Mouse (Mus musculus) thymus, adult 2 months (tissue): ENCODE data around the gene Armc5. TPM values are rescaled to one million over a fixed set of nuclear protein-coding genes. Genes with fewer than 3 reads are reported as not detected.

Experiments used
- DNase-seq: peaks from one replicate; pipeline ENCODE4 v3.0.0; 2021
- H3K27ac ChIP-seq: fragments of 200-500 bp; 2 replicates; pipeline ENCODE4 v1.5.1; 2012; ENCODE audit warnings: low read length, control low read depth; ENCODE audit not compliant: control insufficient read depth, insufficient read depth
- H3K27me3 ChIP-seq: fragments of 200-500 bp; 2 replicates; pipeline ENCODE4 v1.6.1; 2012; ENCODE audit warnings: mild to moderate bottlenecking, low read length, moderate library complexity, mixed read lengths; ENCODE audit not compliant: control insufficient read depth, insufficient read depth
- H3K36me3 ChIP-seq: fragments of 200-500 bp; 2 replicates; pipeline ENCODE4 v1.6.1; 2012; ENCODE audit warnings: mild to moderate bottlenecking, low read length, moderate library complexity; ENCODE audit not compliant: control insufficient read depth, insufficient read depth
- H3K4me1 ChIP-seq: fragments of 200-500 bp; replicated peaks from 2 replicates; pipeline ENCODE4 v1.6.1; 2012; ENCODE audit warnings: low read length; ENCODE audit not compliant: control insufficient read depth, insufficient read depth
- H3K4me3 ChIP-seq: fragments of 200-500 bp; 2 replicates; pipeline ENCODE4 v1.5.1; 2012; ENCODE audit warnings: mild to moderate bottlenecking, low read length, control low read depth, moderate library complexity; ENCODE audit not compliant: control insufficient read depth, insufficient read depth
- CTCF ChIP-seq: fragments of 200-500 bp; IDR thresholded peaks from 2 replicates; pipeline ENCODE4 v1.5.1; 2012; ENCODE audit warnings: mild to moderate bottlenecking, control low read depth, low read length, moderate library complexity, borderline replicate concordance; ENCODE audit not compliant: control insufficient read depth, poor library complexity, insufficient read depth; ENCODE audit errors: extremely low read depth
- POLR2A ChIP-seq: fragments of 200-500 bp; IDR thresholded peaks from 2 replicates; pipeline ENCODE4 v1.6.1; 2012; ENCODE audit warnings: mild to moderate bottlenecking, low read length, control low read depth, moderate library complexity; ENCODE audit not compliant: control insufficient read depth, poor library complexity, insufficient read depth; ENCODE audit errors: extremely low read depth
- WGBS: fragments of 180-500 bp; shearing (Covaris S2); methylation state at CpG from one replicate; pipeline ENCODE4 v1.1.7; 2018; 5-methylcytosine and 5-hydroxymethylcytosine counted together
- polyA plus RNA-seq: library from polyadenylated mRNA; depleted of rRNA; stranded (reverse); fragments of >200 nt; gene quantifications from 2 replicates; pipeline ENCODE4 v1.2.3, GENCODE M21; 2012; rRNA removed

The Armc5 gene
- polyA plus RNA-seq, 1 experiment, result 68.6 TPM

DNA sequence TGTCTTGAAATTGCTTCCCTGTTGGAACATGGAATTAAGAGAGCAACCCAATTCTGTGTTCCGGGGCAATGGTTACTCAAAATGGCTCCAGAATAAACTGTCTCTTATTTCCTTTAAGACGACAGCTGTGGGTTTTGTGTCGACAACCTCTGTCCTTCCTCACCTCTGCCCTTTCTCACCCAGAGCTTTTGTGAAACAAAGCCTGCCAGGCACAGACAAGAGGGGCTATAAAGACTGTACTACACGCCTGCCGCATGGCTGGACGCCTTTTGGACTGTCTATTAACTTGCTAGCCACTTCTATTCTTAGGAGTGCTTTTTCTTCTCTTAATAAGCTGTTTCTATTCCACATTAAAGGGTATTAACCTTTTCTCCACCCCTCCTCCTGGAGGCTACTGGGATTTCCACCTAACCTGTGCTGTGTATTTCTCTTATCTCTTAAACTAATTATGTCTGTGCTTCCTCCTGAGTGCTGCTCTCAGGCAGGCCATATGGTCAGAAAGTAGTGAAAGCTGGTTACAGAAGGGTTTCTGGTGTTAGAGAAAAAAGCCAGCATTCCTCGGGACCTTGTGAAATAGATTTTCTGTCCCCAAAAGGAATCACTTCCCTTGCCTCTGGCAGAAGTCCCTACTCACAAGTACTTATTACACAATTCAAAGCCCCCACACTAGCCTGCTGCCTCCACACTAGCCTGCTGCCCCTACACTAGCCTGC, 45.5 kb downstream of the Armc5 start:
- 94% methylated on average over 7 of the region's 7 CpGs for WGBS

DNA sequence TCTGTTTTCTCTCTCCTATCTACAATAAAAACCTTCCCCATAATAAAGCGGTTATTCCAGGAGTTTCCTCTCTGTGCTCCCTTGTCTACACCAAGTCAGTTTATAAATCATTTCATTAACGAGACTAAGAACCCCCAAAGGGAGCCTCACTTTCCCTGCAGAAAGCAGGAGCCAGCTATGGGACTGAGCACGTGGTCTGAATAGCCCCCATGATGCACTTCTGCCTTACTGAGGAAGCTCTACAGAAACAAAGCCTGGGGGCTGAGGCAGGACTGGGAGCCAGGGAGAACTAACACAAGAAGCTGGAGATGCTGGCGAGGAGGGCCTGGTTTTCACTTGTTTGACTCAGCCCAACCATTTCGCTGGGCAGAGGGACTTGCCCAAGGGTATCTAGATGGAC, 46.9 kb downstream of the Armc5 start:
- Histone ChIP-seq H3K4me3 (no peak overlapping the region), H3K36me3 (peaks cover 6% of the 10 kb centered on the region), H3K27me3 (no peaks in the 10 kb centered on the region), H3K4me1 (no peaks in the 10 kb centered on the region), H3K27ac (no peak overlapping the region)
- TF ChIP-seq POLR2A, result no peak
- TF ChIP-seq CTCF, result no peak
- 97% methylated on average over 5 of the region's 5 CpGs for WGBS
- no peak for DNase-seq

More for the DNA sequence above, 45.5 kb downstream of the Armc5 start:
- peaks cover under 1% of the 10 kb centered on the region for H3K36me3 ChIP-seq
- no peak overlapping the region for H3K27ac ChIP-seq
- TF ChIP-seq POLR2A (no peak), CTCF (no peak)
- no peaks in the 10 kb centered on the region for H3K27me3 ChIP-seq
- no peaks in the 10 kb centered on the region for H3K4me1 ChIP-seq
- H3K4me3 ChIP-seq, result no peak overlapping the region
- DNase-seq, result no peak

DNA sequence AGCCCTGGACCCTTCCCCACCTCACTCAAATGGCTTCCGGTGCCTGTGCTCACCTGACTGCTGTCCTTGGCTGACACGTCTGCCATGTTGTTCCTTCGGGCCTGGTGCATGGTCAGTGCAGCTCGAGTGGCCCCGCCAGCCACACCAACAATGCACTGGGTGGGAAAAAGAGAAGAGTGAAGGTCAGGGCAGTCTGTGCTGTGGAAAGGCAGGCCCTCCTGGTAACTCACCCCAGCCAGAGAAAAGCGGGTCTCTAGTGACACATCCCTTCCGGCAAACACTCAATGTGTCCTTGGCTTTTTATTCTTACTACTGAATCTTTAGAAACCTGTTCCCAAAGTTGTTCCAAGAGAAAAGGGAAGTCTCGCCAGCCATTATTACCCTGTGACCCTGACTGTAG, 47.9 kb downstream of the Armc5 start:
- Histone ChIP-seq H3K4me3 (no peak overlapping the region), H3K4me1 (no peaks in the 10 kb centered on the region), H3K27ac (no peak overlapping the region), H3K36me3 (peaks cover 6% of the 10 kb centered on the region), H3K27me3 (no peaks in the 10 kb centered on the region)
- DNase-seq, result no peak
- 94% methylated on average over 8 of the region's 8 CpGs for WGBS
- TF ChIP-seq POLR2A, result no peak
- no peak for TF ChIP-seq CTCF

DNA sequence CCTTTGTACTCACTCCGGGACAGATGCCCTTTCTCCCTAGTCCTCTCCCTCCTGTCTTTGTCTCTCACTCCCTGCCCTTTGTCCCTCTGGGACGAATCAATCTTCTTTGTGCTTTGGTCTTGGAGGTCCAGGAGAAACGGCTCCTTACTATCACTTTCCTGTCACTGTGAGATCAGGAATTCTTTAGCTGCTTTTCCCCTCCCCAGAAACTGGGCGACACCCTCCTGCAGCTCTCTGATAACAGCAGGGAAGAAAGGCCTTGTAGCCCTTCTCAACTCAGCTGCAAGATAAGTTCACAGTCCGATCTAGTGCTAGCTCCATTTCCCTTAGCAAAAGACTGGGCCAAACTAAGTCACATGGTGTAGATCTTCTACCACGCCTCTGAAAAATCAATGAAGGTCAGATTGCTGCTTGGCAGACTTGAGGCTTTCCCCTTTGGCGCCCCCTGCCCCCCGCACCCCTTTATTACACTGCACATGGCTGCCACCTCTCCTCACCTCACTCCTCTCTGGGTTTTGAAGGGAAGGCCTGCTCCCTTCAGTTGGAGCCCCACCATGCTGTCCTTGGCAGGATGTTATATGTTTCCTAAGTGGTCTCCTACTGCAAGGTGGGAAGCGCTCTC, 51.9 kb downstream of the Armc5 start:
- Histone ChIP-seq H3K36me3 (peaks cover 6% of the 10 kb centered on the region; the same call in 1 of the 2 replicates), H3K27ac (no peak overlapping the region), H3K4me1 (no peaks in the 10 kb centered on the region), H3K27me3 (no peaks in the 10 kb centered on the region), H3K4me3 (no peak overlapping the region)
- WGBS, result 74% methylated on average over 9 of the region's 9 CpGs
- no peak for DNase-seq
- no peak for TF ChIP-seq POLR2A
- 0 out of 2 replicates have a peak, but pooled peaks have one; percentile 28 for TF ChIP-seq CTCF

Other genes with a start within 250 kb of the Armc5 start
- 420 and 521 TPM in 2 replicates for gene Pycard, start 243.5 kb upstream of the Armc5 start, polyA plus RNA-seq
- gene Trim72, start 233.4 kb upstream of the Armc5 start, polyA plus RNA-seq, result 1.4 and 13.4 TPM in 2 replicates
- 7.9 and 9.6 TPM in 2 replicates for gene Itgam, start 174.7 kb upstream of the Armc5 start, polyA plus RNA-seq
- 0.03 TPM in 1 of 2 replicates, not detected in the other for gene Gm49368, start 174.7 kb upstream of the Armc5 start, polyA plus RNA-seq
- 9.4 and 14.7 TPM in 2 replicates for gene Itgax, start 107.8 kb upstream of the Armc5 start, polyA plus RNA-seq
- 6.9 and 7.7 TPM in 2 replicates for gene Itgad, start 83.0 kb upstream of the Armc5 start, polyA plus RNA-seq
- 28.8 and 414 TPM in 2 replicates for gene Cox6a2, start 31.0 kb upstream of the Armc5 start, polyA plus RNA-seq
- gene 9130023H24Rik, start 689 bp downstream of the Armc5 start, polyA plus RNA-seq, result 2.4 and 2.5 TPM in 2 replicates
- gene Tgfb1i1, start 9.5 kb downstream of the Armc5 start, polyA plus RNA-seq, result 21.0 and 25.4 TPM in 2 replicates
- 0.29 and 0.67 TPM in 2 replicates for gene Slc5a2, start 28.3 kb downstream of the Armc5 start, polyA plus RNA-seq
- gene BC017158, start 60.8 kb downstream of the Armc5 start, polyA plus RNA-seq, result 51.1 and 54.1 TPM in 2 replicates
- gene Rgs10, start 181.4 kb downstream of the Armc5 start, polyA plus RNA-seq, result 62.5 and 71.8 TPM in 2 replicates
- gene Tial1, start 224.4 kb downstream of the Armc5 start, polyA plus RNA-seq, result 43.8 and 54.6 TPM in 2 replicates